Mouse (Mus musculus): ENCODE data around the gene Olfr698. TPM values are rescaled to one million over a fixed set of nuclear protein-coding genes. Genes with fewer than 3 reads are reported as not detected.
"Not testable (repeated sequence)": the region's sequence is repeated elsewhere in the genome, so short reads cannot be mapped to it uniquely, and the experiment has no call there.

Gene Olfr698
- polyA plus RNA-seq (2012; rRNA removed) (not detected in 2 replicates), polyA plus RNA-seq (2014; fragmentation: Nextera tagmentation; extraction: Ambion mirVana) (not detected in 2 replicates)

- Histone ChIP-seq H3K4me1 (ENCODE audit: control insufficient read depth, insufficient read depth, low read length) (no peaks in the 10 kb centered on the region), H3K4me2 (replicated peaks; ENCODE audit: low read depth, low read length, severe bottlenecking) (no peak within 1 kb of the TSS), H3K36me3 (ENCODE audit: control insufficient read depth, insufficient read depth, low read length) (no peaks in the 10 kb centered on the region), H3K4me3 (replicated peaks; ENCODE audit: low read length) (no peak within 1 kb of the TSS), H3K9ac (ENCODE audit: low read depth, low read length, severe bottlenecking) (no peak within 1 kb of the TSS), H3K27me3 (ENCODE audit: control insufficient read depth, insufficient read depth, low read length) (no peaks in the 10 kb centered on the region), H3K9me3 (ENCODE audit: control insufficient read depth, low read length) (no peaks in the 10 kb centered on the region), H3K27ac (replicated peaks; ENCODE audit: low read depth, low read length) (no peak within 1 kb of the TSS)
- TF ChIP-seq POLR2A (IDR thresholded peaks at IDR 0.05; ENCODE audit: borderline replicate concordance, extremely low read depth, insufficient read depth, insufficient read length), result no peak
- no peak for ATAC-seq (ENCODE audit: low FRiP score, low read depth)
- no peak for DNase-seq (ENCODE audit: low spot score)
These were observed at the start of gene Olfr698 for GRCm38 (mm10) chr7:106755297-106755696. Gene Olfr698 (minus strand): TSS chr7:106755397.

GRCm38 (mm10) chr7:106793098-106793497 lies 37.9 kb upstream of the Olfr698 start, which contains the start of gene Olfr699:
Gene Olfr699 (minus strand): TSS chr7:106793198.
- DNase-seq (ENCODE audit: low spot score), result no peak
- no peaks in the 10 kb centered on the region for H3K4me1 ChIP-seq (ENCODE audit: control insufficient read depth, insufficient read depth, low read length)
- no peak within 1 kb of the TSS for H3K4me2 ChIP-seq (replicated peaks; ENCODE audit: low read depth, low read length, severe bottlenecking)
- H3K4me3 ChIP-seq (replicated peaks; ENCODE audit: low read length), result no peak within 1 kb of the TSS
- WGBS, result 74% methylated on average over 1 of the region's 1 CpGs
- H3K27me3 ChIP-seq (ENCODE audit: control insufficient read depth, insufficient read depth, low read length), result no peaks in the 10 kb centered on the region
- TF ChIP-seq POLR2A (IDR thresholded peaks at IDR 0.05; ENCODE audit: borderline replicate concordance, extremely low read depth, insufficient read depth, insufficient read length), result no peak
- H3K9ac ChIP-seq (ENCODE audit: low read depth, low read length, severe bottlenecking), result no peak within 1 kb of the TSS
- no peak within 1 kb of the TSS for H3K27ac ChIP-seq (replicated peaks; ENCODE audit: low read depth, low read length)
- H3K9me3 ChIP-seq (ENCODE audit: control insufficient read depth, low read length), result no peaks in the 10 kb centered on the region
- no peaks in the 10 kb centered on the region for H3K36me3 ChIP-seq (ENCODE audit: control insufficient read depth, insufficient read depth, low read length)
- no peak for ATAC-seq (ENCODE audit: low FRiP score, low read depth)

- Histone ChIP-seq H3K36me3 (ENCODE audit: control insufficient read depth, insufficient read depth, low read length) (no peaks in the 10 kb centered on the region), H3K9ac (ENCODE audit: low read depth, low read length, severe bottlenecking) (no peak overlapping the region), H3K4me2 (replicated peaks; ENCODE audit: low read depth, low read length, severe bottlenecking) (no peak overlapping the region), H3K4me3 (replicated peaks; ENCODE audit: low read length) (no peak overlapping the region), H3K27ac (replicated peaks; ENCODE audit: low read depth, low read length) (no peak overlapping the region), H3K27me3 (ENCODE audit: control insufficient read depth, insufficient read depth, low read length) (no peaks in the 10 kb centered on the region), H3K4me1 (ENCODE audit: control insufficient read depth, insufficient read depth, low read length) (no peaks in the 10 kb centered on the region), H3K9me3 (ENCODE audit: control insufficient read depth, low read length) (no peaks in the 10 kb centered on the region)
- DNase-seq (ENCODE audit: low spot score), result no peak
- TF ChIP-seq POLR2A (IDR thresholded peaks at IDR 0.05; ENCODE audit: borderline replicate concordance, extremely low read depth, insufficient read depth, insufficient read length), result no peak
- no peak for ATAC-seq (ENCODE audit: low FRiP score, low read depth)
These were observed 33.1 kb upstream of the Olfr698 start for GRCm38 (mm10) chr7:106788330-106788729.

GRCm38 (mm10) chr7:106761008-106761407 lies 5.8 kb upstream of the Olfr698 start:
- H3K9me3 ChIP-seq (ENCODE audit: control insufficient read depth, low read length); H3K36me3 ChIP-seq (ENCODE audit: control insufficient read depth, insufficient read depth, low read length); H3K27me3 ChIP-seq (ENCODE audit: control insufficient read depth, insufficient read depth, low read length); H3K27ac ChIP-seq (replicated peaks; ENCODE audit: low read depth, low read length); H3K4me3 ChIP-seq (replicated peaks; ENCODE audit: low read length); H3K4me2 ChIP-seq (replicated peaks; ENCODE audit: low read depth, low read length, severe bottlenecking); DNase-seq (ENCODE audit: low spot score); H3K9ac ChIP-seq (ENCODE audit: low read depth, low read length, severe bottlenecking); H3K4me1 ChIP-seq (ENCODE audit: control insufficient read depth, insufficient read depth, low read length); ATAC-seq (ENCODE audit: low FRiP score, low read depth): not testable (repeated sequence)
- 89% methylated on average over 2 of the region's 2 CpGs for WGBS

- DNase-seq (ENCODE audit: low spot score) (no peak), ATAC-seq (ENCODE audit: low FRiP score, low read depth) (no peak)
- H3K36me3 ChIP-seq (ENCODE audit: control insufficient read depth, insufficient read depth, low read length), result no peaks in the 10 kb centered on the region
- no peak overlapping the region for H3K4me3 ChIP-seq (replicated peaks; ENCODE audit: low read length)
- TF ChIP-seq POLR2A (IDR thresholded peaks at IDR 0.05; ENCODE audit: borderline replicate concordance, extremely low read depth, insufficient read depth, insufficient read length), result no peak
- no peaks in the 10 kb centered on the region for H3K27me3 ChIP-seq (ENCODE audit: control insufficient read depth, insufficient read depth, low read length)
- no peak overlapping the region for H3K9ac ChIP-seq (ENCODE audit: low read depth, low read length, severe bottlenecking)
- WGBS, result 89% methylated on average over 2 of the region's 2 CpGs
- no peaks in the 10 kb centered on the region for H3K9me3 ChIP-seq (ENCODE audit: control insufficient read depth, low read length)
- no peaks in the 10 kb centered on the region for H3K4me1 ChIP-seq (ENCODE audit: control insufficient read depth, insufficient read depth, low read length)
- no peak overlapping the region for H3K27ac ChIP-seq (replicated peaks; ENCODE audit: low read depth, low read length)
- no peak overlapping the region for H3K4me2 ChIP-seq (replicated peaks; ENCODE audit: low read depth, low read length, severe bottlenecking)
These were observed 3.6 kb upstream of the Olfr698 start for GRCm38 (mm10) chr7:106758800-106759199.

GRCm38 (mm10) chr7:106745811-106746210 lies 9.4 kb downstream of the Olfr698 start:
- H3K4me1 ChIP-seq (ENCODE audit: control insufficient read depth, insufficient read depth, low read length), result no peaks in the 10 kb centered on the region
- no peaks in the 10 kb centered on the region for H3K27me3 ChIP-seq (ENCODE audit: control insufficient read depth, insufficient read depth, low read length)
- DNase-seq (ENCODE audit: low spot score) (no peak), ATAC-seq (ENCODE audit: low FRiP score, low read depth) (no peak)
- H3K9me3 ChIP-seq (ENCODE audit: control insufficient read depth, low read length), result no peaks in the 10 kb centered on the region
- no peak overlapping the region for H3K27ac ChIP-seq (replicated peaks; ENCODE audit: low read depth, low read length)
- no peaks in the 10 kb centered on the region for H3K36me3 ChIP-seq (ENCODE audit: control insufficient read depth, insufficient read depth, low read length)
- WGBS, result 88% methylated on average over 5 of the region's 5 CpGs
- TF ChIP-seq POLR2A (IDR thresholded peaks at IDR 0.05; ENCODE audit: borderline replicate concordance, extremely low read depth, insufficient read depth, insufficient read length), result no peak
- H3K4me3 ChIP-seq (replicated peaks; ENCODE audit: low read length), result no peak overlapping the region
- no peak overlapping the region for H3K9ac ChIP-seq (ENCODE audit: low read depth, low read length, severe bottlenecking)
- H3K4me2 ChIP-seq (replicated peaks; ENCODE audit: low read depth, low read length, severe bottlenecking), result no peak overlapping the region

All from limb, embryonic 14.5 days (tissue).